Mouse (Mus musculus): ENCODE measurements at regions not wholly inside any gene's neighbourhood (a gene's known extent, or its start where the extent isn't known, plus 50 kb on each side); places are given as distances from the start of the nearest gene placed in this dataset.

DNA sequence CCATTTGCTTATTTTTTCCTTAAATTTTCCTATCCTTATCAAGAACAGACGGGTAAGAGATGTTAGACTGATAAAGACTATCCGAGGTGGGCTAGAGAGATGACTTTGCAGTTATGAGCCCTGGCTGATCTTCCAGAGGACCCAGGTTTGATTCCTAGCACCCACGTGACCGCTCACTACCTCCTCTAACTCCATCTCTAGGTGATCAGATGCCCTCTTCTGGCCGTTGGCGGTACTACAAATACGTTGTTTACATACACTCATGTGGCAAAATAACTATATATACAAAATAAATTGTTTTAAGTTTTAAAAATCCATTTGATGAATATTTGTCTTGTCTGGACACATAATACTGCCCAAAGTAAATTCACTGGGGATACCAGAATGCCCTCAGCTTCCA, 604.6 kb downstream of the Adgrl2 start:
- intact Hi-C loops (cut with DNase I), result no loop called here

DNA sequence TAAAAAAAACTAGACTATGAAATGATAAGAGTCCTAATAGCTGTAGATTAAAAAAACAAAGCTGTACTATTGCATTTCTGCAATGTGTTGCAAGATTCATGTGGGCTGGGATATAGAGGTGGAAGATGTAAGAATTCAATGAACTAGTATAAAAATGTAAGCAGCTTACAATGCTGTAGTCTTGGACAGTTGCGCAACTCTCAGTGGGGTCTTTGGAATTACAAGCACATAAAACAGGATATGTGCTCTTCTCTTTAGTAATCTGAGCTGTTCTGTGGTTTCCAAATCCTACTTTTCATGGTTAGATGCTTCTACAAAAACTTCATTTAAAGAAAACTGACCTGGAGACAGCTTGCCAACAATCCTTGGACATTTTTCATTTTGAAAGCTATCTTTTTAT, 609.3 kb downstream of the Adgrl2 start:
- no peak overlapping the region for H3K27ac ChIP-seq
- intact Hi-C loops (cut with DNase I), result no loop called here
- H3K4me3 ChIP-seq, result no peak overlapping the region
- TF ChIP-seq CTCF (IDR thresholded peaks at IDR 0.05), result no peak
- DNase-seq, result no peak

More for the DNA sequence above, 604.6 kb downstream of the Adgrl2 start:
- DNase-seq, result no peak
- TF ChIP-seq CTCF (IDR thresholded peaks at IDR 0.05), result peak; percentile 33; the same call in 1 of the 2 replicates
- H3K27ac ChIP-seq, result no peak overlapping the region
- H3K4me3 ChIP-seq, result no peak overlapping the region

DNA sequence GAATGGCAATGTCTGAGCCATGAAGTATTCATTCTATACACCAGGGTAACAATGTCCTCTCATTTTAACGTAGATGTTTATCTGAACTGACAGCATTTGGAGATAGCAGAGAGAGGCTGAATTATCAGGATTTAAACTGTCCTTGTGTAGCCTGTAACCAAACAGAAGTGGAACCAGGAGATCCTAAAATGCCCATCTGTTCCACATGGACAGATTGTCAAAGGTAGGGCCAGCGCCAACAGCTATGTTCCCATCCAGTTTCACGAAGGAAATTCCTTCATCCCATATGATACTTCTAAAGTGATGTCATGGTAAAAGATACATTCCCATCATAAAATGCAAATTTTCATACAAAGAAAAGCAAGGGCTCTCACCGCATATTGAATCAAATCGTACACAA, 627.0 kb downstream of the Adgrl2 start:
- no peak for TF ChIP-seq CTCF (IDR thresholded peaks at IDR 0.05)
- no peak overlapping the region for H3K27ac ChIP-seq
- intact Hi-C loops (cut with DNase I), result no loop called here

DNA sequence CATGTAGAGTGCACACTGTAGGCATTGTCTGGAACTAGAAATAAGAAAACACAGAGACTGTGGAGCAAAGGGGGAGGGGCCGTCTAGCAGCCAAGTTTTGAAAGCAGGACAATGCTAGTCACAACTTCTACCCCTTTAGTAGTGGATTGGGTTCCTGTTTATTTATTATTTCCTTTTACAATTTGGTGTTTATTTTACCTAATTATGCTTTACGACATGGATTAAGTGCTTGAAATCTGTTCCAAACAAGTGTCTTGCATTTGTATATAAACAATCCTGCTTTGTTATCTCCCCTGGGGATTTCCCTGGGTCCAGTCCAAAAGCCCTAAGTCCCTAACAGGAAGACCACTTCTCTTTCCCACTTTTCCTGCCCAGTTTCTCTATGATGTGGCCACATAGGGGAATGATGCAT, 627.9 kb downstream of the Adgrl2 start:
- Histone ChIP-seq H3K4me3 (no peak overlapping the region), H3K27ac (no peak overlapping the region)
- intact Hi-C loops (cut with DNase I), result no loop called here
- TF ChIP-seq CTCF (IDR thresholded peaks at IDR 0.05), result no peak
- no peak for DNase-seq

More for the DNA sequence above, 627.0 kb downstream of the Adgrl2 start:
- H3K4me3 ChIP-seq, result no peak overlapping the region
- no peak for DNase-seq

DNA sequence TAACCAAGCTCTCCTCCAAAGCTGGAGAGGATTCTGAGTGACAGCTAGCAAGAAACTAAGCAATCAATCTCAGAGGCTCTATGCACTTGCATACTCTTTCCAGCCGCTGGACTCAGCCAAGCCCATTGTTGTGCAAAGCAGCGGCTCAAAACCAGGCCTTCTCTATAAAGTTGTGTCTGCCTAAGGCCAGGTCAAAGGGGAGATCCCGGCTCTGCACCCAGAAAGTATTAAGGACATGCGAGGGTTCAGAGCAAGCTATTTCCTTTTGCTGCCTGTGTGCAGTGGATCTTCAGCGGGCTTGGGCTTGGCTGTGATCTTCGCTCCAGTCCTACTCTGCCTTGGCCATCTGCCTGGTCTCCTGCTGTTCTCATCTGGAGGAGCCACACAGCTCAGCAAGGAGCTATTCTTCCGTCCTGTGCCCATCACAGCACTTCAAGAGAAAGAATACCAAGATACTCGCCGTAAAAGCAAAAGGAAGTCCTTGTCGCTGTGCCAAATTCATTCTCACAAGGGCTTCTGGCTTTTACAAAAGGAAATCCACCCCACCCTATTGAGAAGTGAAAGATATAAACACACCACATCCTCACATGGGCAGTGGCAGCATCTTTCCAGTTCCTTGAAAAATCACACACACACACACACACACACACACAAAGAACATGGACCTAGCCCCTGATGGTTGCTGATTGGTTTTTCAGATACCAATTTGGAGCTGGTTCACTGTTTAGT, 646.6 kb downstream of the Adgrl2 start:
- intact Hi-C loops (cut with DNase I), result loop anchor here (10.0 kb wide), 1 partner anchor 641 kb away; no protein-coding TSS in a partner anchor
- no peak for TF ChIP-seq CTCF (IDR thresholded peaks at IDR 0.05)
- H3K27ac ChIP-seq, result peak overlapping the region; percentile 82
- DNase-seq, result peak; percentile 84
- H3K4me3 ChIP-seq, result peak overlapping the region; percentile 38

DNA sequence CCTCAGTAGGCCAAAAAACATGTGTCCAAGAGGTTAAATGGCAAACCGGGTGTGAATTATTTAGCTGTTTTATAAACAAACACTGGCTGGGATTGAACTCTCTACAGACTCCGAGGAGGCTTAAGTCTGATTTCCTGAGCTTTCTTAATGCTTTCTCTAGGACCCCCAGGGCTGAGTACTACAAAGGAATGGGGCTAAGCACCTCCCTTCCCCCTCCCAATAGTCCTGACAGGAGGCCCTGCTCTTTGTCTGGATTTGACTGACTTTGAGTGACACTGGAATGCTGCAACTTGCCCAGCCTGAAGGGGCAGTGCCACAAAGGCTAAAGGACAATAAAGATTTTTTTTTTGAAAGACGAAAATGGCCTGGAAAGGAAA, 647.1 kb downstream of the Adgrl2 start:
- DNase-seq, result no peak
- no peak for TF ChIP-seq CTCF (IDR thresholded peaks at IDR 0.05)
- Histone ChIP-seq H3K4me3 (peak overlapping the region; percentile 38), H3K27ac (peak overlapping the region; percentile 82)
- intact Hi-C loops (cut with DNase I), result loop anchor here (10.0 kb wide), 1 partner anchor 642 kb away; no protein-coding TSS in a partner anchor

DNA sequence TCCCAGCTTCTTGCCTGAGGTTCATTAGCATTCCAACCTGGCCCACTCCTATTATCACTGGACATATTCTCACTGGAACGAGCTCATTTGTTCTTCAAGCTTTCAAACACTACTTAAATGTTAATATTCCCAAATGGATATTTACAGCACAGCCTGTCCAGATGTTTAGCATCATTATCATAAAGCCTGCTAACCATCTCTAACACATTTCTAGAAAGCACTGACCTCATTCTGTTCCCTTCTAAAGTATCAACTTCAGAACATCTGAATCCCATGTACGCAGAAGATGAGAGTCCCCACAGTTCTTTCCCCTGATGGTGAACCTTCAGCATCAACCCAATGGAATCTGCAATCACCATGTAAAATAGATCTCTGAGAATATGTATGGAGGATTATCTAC, 651.1 kb downstream of the Adgrl2 start:
- intact Hi-C loops (cut with DNase I), result no loop called here
- DNase-seq, result no peak
- no peak overlapping the region for H3K4me3 ChIP-seq
- no peak overlapping the region for H3K27ac ChIP-seq
- TF ChIP-seq CTCF (IDR thresholded peaks at IDR 0.05), result no peak

DNA sequence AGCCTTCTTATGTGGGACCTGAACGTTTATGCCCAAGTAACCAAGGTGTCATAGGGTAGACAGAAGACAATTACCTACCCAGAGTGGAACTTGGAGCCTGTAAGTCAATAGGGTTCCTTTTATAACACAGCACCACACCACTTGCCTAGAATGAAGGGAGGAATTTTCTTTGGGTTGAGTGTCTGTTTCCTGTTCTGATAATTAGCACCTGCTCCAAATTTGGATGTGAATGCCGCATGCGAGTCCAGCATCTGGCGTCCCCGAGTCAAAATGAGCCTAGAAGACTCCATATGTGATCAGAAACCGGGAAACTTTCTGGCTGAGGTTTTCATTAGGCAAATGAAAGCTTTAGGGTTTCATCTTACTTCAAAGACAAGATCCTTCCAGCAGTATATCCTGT, 653.7 kb downstream of the Adgrl2 start:
- no peak overlapping the region for H3K4me3 ChIP-seq
- intact Hi-C loops (cut with DNase I), result no loop called here
- no peak overlapping the region for H3K27ac ChIP-seq
- DNase-seq, result no peak
- no peak for TF ChIP-seq CTCF (IDR thresholded peaks at IDR 0.05)

DNA sequence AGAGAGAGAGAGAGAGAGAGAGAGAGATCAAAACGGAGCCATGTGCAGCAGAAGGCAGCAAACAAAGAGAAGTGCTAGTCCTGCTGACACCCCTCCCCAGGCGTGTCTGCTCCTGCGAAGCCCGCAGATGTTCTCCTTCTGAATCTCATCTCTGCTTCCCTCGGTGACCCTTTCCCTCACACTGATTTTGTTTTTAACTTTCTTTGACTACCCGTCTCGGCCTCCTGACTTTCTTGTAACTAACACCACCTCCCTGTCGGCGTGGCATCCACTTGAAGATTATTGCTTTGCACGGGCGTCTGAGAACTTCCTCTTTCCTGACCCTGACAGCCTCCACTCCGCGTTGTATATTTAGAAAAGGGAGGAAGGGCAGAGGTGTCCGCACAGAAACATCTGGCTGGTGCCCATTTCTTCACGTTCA, 654.3 kb downstream of the Adgrl2 start:
- no peak for TF ChIP-seq CTCF (IDR thresholded peaks at IDR 0.05)
- no peak overlapping the region for H3K27ac ChIP-seq
- peak overlapping the region; percentile 51 for H3K4me3 ChIP-seq
- no peak for DNase-seq
- intact Hi-C loops (cut with DNase I), result no loop called here

DNA sequence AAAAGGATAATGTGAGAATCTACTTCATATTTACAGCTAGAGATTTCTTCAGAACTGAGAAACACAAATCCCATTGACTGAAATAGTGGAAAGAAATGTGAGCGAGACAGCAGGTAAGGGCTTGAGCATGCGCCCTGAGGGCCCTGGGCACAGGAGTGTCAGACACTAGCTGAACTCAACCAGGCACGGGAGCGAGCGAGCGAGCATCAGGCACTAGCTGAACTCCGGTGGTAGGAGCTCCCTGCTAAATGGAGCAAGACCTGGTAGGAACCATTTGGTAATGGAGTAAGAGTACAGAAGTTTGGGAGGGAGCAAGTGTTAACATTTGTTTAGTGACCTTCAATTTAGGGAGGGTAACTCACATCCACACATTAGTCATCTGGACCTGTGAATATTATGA, 654.7 kb downstream of the Adgrl2 start:
- no peak for TF ChIP-seq CTCF (IDR thresholded peaks at IDR 0.05)
- Histone ChIP-seq H3K27ac (no peak overlapping the region), H3K4me3 (no peak overlapping the region)
- DNase-seq, result no peak
- intact Hi-C loops (cut with DNase I), result no loop called here

DNA sequence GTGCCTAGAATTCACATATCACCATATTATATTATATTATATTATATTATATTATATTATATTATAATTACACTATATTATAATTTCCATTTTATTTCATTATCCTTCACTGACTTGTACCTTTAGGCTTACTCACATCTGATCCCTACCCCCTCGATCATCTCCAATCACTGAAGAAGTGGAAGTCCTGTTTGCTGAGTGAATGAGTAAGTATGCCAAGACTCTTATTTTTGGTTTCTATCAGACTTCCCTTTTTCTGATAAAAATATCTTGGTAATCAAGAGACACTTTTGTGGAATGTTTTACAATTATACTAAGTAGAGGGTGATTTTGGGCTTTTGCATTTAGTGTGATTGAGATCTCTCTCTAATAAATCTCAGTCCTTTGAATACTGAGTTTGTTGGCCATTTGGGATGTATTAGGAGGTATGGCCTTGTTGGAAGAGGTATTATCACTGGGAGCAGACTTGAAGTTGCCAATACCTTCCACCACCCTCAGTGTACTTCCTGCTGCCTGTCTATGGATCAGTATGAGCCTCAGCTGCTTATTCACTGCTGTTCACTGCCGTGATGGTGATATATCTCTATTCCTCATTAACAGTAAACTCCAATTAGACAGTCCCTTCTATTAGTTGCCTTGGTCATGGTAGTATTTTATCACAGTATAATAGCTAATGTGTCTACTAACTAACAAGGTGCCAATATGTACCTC, 665.3 kb downstream of the Adgrl2 start:
- TF ChIP-seq CTCF (IDR thresholded peaks at IDR 0.05), result no peak
- intact Hi-C loops (cut with DNase I), result no loop called here
- DNase-seq, result no peak
- no peak overlapping the region for H3K27ac ChIP-seq
- H3K4me3 ChIP-seq, result no peak overlapping the region

DNA sequence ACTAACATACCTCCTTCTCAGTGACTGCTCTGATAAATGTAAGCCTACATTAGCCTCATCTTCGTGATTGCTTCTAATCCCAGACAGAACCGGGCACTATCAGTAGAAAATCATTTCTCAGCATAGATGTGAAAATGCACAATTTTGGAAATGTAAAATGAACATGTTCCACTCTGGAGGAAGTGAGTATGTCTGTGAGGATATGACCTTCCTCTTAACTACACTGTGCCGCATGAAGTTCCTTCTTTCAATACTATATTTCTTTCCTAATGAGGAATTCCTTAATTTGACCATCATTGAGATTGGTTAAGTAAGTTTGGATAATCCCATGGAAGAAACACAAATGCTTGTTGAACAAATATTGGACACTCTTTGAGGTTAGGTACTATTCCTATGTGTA, 668.5 kb downstream of the Adgrl2 start:
- Histone ChIP-seq H3K27ac (no peak overlapping the region), H3K4me3 (no peak overlapping the region)
- DNase-seq, result no peak
- intact Hi-C loops (cut with DNase I), result no loop called here
- TF ChIP-seq CTCF (IDR thresholded peaks at IDR 0.05), result no peak

DNA sequence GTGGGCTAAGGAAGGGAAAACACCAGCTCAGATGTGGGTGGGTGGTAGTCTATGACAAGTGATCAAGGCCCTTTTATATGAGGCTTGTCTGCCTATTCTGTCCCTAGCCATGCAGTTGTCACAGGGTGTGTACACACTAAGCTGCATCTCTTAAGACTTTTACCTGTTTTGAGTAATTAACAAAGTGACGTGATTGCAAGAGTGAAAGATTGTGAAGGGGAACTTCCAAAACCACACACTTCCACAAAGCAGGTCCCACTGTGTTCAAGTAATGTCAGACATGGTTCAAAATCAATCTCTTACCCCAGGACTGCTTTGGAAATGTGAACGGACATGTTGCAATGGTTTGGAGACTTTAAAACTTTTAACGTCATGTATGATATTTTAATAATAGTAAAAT, 674.2 kb downstream of the Adgrl2 start:
- TF ChIP-seq CTCF (IDR thresholded peaks at IDR 0.05), result no peak
- no peak overlapping the region for H3K27ac ChIP-seq
- H3K4me3 ChIP-seq, result no peak overlapping the region
- DNase-seq, result no peak
- intact Hi-C loops (cut with DNase I), result no loop called here

DNA sequence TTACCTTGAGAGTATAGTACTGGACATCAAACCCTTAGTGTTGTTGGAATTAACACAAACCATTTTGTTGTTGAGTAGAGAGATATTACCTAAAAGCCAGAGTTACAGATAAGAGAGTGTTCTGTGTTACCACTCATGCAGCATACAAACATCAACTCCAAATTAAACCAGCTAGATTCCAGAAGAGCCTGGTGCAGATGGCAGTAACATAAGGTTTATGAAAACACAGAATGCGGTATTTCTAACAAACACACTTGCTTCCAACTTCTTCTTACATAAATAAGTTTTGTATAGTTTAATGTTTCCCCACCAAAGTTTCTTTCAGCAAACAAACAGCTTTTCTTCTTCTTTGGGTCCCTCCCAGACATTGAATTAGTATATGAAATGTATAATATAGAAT, 675.1 kb downstream of the Adgrl2 start:
- H3K4me3 ChIP-seq, result no peak overlapping the region
- no peak for DNase-seq
- H3K27ac ChIP-seq, result no peak overlapping the region
- intact Hi-C loops (cut with DNase I), result no loop called here
- TF ChIP-seq CTCF (IDR thresholded peaks at IDR 0.05), result no peak

Data from gastrocnemius, adult 2 months (tissue).